Mouse (Mus musculus): ENCODE data around the gene Mink1.
A peak's percentile ranks its signal among the peaks of the same experiment; 100 is the strongest.

Mink1 gene

DNA sequence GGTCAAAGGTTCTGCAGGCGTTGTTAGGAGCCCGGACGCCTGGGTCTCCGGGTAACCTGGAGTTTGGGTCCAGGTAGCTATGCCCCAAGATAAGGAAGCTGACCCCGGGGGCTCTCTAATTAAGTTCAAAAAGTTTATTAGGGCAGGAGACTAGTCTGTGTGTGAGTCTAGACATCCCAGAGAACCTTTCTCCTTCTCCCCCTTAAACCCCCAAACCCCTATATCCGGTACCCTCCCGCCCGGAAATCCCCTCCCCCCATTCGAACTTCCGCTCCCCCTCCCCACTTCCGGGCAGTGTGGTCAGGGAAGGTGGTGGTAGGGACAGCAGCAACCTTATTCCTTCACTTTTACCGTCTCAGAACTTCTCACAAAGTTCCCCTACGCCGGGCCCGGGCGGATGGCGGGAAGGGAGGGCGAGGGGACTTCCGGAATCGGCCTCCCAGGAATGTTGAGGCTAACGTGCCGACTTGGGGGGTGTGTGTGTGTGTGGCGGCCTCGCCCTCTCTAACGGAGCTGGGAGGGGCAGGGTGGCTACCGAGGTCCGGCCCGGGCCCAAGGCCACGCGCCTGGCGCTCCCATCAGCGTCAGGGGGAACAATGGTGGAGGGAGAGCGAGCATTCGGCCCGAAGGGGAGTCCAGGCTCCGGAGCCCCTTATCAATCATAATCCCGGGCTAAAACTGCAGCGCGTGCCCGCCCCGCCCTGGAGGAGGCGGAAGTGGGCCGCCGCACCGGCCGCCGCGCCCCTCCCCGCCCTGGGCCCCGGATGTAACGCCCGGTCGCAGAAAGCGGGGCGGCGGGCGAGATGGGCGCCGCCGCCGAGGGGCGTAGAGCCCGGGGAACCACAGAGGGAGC lies 90.9 kb downstream of the Mink1 start:
- ATAC-seq (ENCODE audit: low TSS enrichment) = peak; percentile 10; the same call in 1 of the 2 replicates

DNA sequence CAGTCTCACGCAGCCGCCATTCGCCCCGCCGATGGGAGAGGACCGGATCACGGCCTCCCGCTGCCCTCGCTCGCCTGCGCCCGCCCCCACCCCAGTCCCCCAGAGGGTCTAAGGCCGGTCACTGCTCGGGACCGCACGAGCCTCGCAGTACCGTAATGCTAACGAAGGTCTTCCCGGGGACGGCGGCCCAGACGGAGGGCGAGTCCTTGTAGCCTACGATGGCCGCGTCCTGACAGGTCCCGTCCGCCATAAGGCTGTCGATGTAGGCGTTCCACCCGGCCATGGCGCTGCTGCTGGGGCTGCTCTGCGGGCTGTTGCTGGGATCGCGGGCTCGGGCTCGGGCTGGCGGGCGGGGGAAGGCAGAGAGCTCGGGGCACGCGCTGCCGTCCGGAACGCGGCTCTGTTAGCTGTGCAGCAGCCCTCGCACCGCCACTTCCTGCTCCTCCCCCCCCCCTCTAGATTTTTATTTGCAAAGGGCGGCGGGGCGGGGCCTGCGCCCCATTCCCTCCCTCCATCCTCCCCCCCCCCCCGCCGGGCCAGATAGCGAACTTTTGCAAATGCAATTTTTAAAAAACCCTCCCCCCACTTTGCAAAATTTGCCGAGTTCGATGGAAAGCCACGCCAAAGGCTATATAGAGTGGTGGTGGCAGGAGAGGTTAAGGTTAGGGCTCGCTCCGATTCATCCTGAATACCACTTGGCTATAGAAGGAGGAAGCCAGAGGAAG lies 91.7 kb downstream of the Mink1 start, which contains the start of gene Pfn1:
Pfn1 (minus strand) TSS at position 447 of the 725 bp plus-strand sequence.
- ATAC-seq (ENCODE audit: low TSS enrichment) = peak; percentile 65

DNA sequence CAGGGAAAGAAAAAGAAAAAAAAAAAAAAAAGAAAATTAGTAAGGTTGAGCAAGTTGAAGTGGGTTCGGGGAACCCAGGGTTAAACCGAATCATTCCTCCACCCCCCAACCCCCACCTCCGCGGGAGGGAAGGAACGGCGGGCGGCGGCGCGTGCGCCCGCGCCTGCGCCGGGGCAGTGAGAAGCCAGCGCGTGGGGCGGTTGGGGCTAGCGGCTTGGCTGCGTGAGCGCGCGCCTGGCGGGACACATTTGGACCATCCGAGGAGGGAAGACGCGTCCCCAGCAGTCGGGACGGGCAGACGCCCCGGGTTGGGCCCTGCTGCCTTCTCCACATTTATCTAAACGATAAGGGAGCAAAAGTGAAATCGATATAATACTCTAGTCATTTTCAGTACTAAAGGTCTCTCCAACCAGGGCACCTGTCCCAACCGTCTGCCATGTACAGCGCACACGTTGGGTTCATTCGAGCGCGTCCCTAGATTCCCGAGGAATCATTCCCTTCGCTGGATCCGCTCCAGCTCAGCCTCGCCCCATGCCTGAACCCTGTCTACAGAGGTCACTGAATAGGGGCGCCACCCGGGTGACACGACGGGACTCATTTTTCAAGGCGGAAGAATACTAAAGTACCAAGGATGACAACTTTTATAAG lies 92.4 kb downstream of the Mink1 start:
- peak; percentile 58 for ATAC-seq (ENCODE audit: low TSS enrichment)

DNA sequence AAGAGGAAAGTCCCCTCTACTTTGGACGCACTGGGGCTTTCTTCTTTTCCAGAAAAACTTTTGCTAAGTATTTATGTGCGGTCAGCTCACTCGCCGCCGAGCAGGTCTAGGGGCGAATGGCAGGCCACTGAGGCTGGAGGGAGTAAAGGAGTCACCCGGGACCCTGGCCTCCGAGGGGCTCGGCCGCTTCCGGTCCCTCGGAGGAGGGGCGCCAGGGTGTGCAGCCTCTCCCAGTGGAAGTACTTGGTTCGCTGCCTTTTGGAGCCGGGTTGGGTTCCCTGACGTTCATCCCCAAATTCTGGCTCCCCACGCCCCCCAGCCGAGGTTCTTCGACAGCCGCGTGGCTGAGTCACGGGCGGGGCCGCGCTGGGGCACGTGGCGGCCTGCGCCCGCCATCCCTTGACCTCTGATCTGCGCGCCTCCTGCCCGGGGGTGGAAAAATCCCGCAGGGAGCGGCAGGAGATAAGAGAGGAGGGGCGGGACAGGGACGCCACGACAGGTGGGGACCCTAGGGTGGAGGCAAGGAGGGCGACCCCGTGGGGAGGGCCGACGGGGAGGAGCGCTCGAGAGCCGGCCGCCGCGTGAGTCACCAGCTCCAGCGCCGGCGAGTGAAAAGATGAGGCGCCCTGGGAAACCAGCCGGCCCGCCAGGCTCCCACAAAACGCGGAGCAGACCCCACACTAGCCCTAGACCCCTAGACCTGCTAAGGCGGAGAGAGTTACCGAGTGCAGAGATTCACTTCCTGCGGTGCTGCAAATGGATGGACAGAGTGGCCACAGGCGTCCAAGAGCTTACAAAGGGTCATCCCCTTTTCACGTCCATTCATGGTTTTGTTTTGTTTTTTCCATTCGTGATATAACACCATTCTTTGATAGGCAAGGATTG lies 93.1 kb downstream of the Mink1 start:
- ATAC-seq (ENCODE audit: low TSS enrichment) = no peak

DNA sequence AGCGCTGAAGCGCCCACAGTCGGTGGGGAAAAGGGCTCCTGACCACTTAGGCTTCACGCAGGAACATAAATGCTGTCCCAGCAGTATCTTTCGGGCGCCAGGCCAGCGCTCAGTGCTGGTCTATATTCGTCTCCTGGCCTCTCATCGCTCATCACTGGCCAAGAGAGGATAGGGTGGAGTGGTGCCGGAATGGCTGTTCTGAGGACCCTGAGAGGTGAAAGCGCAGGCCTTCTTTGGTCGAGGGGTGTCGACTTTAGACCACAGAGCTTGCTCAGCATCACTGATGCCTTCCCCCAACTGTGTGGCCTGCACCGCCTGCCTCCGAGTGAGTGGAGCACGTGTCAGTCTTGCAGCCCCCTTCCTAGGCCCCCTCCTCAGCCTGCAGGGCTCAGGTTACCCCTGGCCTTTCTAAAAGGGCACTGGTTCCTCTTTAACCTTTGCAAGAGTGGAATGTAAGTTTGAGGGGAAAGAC lies 93.8 kb downstream of the Mink1 start:
- no peak for ATAC-seq (ENCODE audit: low TSS enrichment)

DNA sequence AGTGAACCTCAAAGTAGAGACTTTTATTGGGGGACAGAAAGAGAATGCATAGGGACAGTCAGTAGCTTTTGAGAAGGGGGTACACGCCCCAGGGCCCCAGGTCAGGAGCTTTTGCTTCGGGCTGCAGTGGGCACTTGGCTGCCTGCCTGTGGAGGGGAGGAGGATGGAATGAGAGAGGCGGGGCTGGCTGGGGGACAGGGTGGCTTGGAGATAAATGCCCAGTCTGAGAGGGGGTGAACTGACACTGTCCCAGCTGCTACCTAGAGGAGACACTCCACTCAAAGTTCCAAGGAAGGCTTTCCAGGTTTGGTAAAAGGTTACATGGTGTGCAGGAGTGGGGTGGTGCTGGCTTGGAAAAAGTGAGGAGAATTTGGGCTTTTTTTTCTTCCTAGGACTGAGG lies 94.3 kb downstream of the Mink1 start, which contains the start of gene Eno3:
Eno3 (plus strand) TSS at position 239 of the 400 bp plus-strand sequence.
- no peak for ATAC-seq (ENCODE audit: low TSS enrichment)

DNA sequence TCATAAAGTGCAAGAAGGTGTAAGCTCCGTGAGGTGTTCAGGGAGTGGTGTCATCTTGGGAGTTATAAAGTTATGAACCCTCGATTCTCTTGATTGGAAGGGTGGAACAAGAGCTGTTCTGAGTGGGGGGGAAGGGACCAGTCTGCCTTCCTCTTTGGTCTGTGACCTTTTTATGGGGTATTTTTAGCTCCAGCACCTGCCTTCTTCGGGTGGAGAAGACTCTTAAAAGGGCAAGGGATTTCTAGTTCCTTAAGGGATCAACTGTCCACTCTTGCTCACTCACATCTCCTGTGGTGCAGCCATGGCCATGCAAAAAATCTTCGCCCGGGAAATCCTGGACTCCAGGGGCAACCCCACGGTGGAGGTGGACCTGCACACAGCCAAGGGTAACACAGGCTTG lies 94.9 kb downstream of the Mink1 start:
- ATAC-seq (ENCODE audit: low TSS enrichment) = no peak

DNA sequence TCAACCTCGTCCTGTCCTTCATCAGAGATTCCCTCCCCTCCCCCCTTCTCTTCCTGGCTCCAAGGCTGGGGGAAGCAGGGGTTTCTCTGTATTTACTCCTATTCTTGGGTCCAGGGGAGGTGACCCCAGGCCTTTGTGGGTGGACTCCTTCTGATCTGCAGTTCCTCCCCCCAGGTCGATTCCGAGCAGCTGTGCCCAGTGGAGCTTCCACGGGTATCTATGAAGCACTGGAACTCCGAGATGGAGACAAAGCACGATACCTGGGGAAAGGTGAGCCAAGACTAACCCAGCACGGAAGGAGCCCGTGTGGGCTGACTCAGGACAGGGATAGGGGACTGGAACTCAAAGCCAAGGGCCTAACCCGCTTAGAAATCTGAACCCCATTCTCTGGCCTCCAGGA lies 95.3 kb downstream of the Mink1 start:
- no peak for ATAC-seq (ENCODE audit: low TSS enrichment)

DNA sequence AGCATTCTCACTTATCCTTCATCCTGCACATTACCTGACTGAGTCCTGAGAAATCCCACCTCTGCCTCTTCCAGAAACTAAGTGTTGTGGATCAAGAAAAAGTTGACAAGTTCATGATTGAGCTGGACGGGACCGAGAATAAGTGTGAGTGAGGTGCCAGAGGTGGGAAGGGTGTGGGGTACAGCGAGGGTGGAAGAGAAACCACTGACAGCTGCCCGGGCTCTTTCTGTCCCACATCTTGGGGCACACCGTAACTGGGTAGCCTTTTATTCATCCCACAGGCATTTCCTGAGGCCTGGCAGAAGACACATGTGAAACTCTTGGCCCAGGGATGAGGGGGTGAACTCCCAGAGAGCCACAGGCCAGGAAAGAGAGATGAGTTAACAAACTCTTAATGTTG lies 95.8 kb downstream of the Mink1 start:
- ATAC-seq (ENCODE audit: low TSS enrichment) = no peak

DNA sequence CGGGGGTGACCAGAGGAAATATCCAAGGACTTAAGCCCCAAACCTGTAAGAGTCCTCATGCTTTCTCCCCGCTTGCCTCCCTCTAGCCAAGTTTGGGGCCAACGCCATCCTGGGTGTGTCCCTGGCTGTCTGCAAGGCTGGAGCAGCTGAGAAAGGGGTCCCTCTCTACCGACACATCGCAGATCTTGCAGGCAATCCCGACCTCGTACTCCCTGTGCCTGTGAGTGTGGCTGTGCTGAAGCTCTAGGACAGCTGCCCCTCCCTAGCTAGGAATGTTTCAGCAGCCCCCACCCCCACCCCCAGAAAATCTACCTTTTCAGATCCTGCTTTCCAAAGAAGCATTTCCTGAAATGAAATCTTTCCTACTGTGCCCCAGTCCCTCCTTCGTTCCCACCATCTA lies 96.3 kb downstream of the Mink1 start:
- ATAC-seq (ENCODE audit: low TSS enrichment) = no peak

DNA sequence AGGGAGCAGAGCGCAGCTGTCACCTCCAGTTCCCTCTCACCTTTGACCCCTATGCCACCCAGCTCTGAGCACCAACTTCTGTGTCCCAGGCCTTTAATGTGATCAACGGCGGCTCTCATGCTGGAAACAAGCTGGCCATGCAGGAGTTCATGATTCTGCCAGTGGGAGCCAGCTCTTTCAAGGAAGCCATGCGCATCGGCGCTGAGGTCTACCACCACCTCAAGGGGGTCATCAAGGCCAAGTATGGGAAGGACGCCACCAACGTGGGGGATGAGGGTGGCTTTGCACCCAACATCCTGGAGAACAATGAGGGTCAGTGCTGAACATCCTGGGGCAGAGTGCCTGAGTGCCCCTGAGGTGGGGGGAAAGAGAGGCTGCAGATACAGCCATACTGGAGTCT lies 97.9 kb downstream of the Mink1 start:
- ATAC-seq (ENCODE audit: low TSS enrichment) = no peak

DNA sequence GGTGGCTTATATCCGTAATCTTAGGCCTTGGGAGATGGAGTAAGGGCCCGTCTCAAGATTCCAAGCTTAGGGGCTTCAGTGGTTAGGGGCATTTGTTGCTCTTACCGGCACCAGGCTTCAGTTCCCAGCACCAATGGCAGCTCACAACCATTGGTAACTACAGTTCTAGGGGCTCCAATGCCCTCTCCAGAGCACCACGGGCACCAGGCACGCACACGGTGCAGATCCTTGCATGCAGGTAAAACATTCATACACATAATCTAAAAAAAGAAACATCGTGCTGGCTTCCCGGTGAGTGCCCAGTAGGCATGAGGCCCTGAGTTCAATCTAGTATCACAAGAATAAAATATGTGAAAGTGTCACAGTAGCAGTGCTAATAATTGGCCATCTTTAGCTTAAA lies 100.4 kb downstream of the Mink1 start:
- ATAC-seq (ENCODE audit: low TSS enrichment) = no peak

DNA sequence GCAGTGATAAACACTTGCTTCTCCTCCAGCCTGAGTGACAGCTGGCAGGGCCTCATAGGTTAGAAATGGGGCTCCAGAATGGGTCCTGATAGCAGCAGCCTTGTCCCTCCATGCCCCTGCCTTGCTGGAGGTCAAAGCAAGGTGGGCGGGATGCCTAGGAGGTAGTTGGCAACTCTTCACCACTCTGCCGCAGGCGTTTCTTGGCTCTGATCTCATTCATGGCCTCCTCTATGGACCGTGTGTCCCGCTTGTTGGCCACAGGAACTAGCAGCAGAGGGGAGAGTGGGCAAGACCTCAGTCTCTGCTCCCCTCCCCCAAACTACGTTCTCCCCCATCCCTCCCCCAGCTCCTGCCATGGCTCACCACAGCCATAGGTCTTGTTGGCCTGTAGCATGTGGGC lies 101.3 kb downstream of the Mink1 start:
- ATAC-seq (ENCODE audit: low TSS enrichment) = no peak
